ENCODE assay signal across 11 mouse cellular contexts in genomic region chr2:129179946-129180853, GRCm38 (mm10). TPM values are rescaled to one million over a fixed set of nuclear protein-coding genes. Genes with fewer than 3 reads are reported as not detected.
DNase-seq lines count a peak whose midpoint lies in the region; ATAC-seq and TF ChIP-seq lines count a peak whose summit lies in the region.
"Had no signal": no experiment of that assay in that cellular context is flagged by ENCODE, and none has a peak within 500 bp of the region (broad histone marks: within the 10 kb centered on the region; RNA-seq: fewer than 3 reads in every experiment).

No protein-coding gene starts in this region.

- no peak; the same call in 1 of the 2 replicates for ATAC-seq in monocyte, adult 5-6 weeks (replicated peaks; ENCODE audit: insufficient number of reproducible peaks, low FRiP score, low TSS enrichment, poor library complexity, severe bottlenecking)
- ATAC-seq: forebrain, embryonic 13.5 days had no signal

- no peak for TF ChIP-seq POLR2A in embryonic fibroblast, embryonic 13.5 days (IDR thresholded peaks at IDR 0.05; ENCODE audit: low read depth, low read length)

- H3K4me1 ChIP-seq in embryonic fibroblast, embryonic 13.5 days (ENCODE audit: control insufficient read depth, insufficient read depth, low read length) = peaks cover 11% of the 10 kb centered on the region
- H3K4me1 ChIP-seq: forebrain, embryonic 13.5 days; neural tube, embryonic 12.5 days had no signal

- H3K4me3 ChIP-seq in embryonic fibroblast, embryonic 13.5 days (ENCODE audit: insufficient read depth, low read length) = no peak overlapping the region
- H3K4me3 ChIP-seq: forebrain, embryonic 13.5 days; neural tube, embryonic 12.5 days had no signal

- peak; percentile 34 to 45 for DNase-seq in spleen, postnatal 36 days (ENCODE audit: low spot score in 2 of 2)
- DNase-seq in spleen, postnatal 14 days (ENCODE audit: low spot score in 2 of 2) = no peak
- DNase-seq in naive thymus-derived CD4-positive, alpha-beta T cell, adult 2 months (ENCODE audit: low read depth) = peak; percentile 87
- DNase-seq in yolk sac, embryonic 10.5 days (ENCODE audit: low spot score) = no peak
- no peak for DNase-seq in urinary bladder, postnatal 25 days (ENCODE audit: low spot score)
- no peak for DNase-seq in urinary bladder, postnatal 14 days (ENCODE audit: low spot score)
- DNase-seq: adrenal gland, adult 2 months had no signal

- no peak for TF ChIP-seq CTCF in embryonic fibroblast, embryonic 13.5 days (IDR thresholded peaks at IDR 0.05; ENCODE audit: borderline replicate concordance, insufficient read depth, low read length)

- H3K27ac ChIP-seq in embryonic fibroblast, embryonic 13.5 days (ENCODE audit: insufficient read depth, low read length) = peak overlapping the region; percentile 49; the same call in 1 of the 2 replicates
- H3K27ac ChIP-seq: forebrain, embryonic 13.5 days; neural tube, embryonic 12.5 days had no signal

RNA-seq across cellular contexts. Expression of gene Slc20a1, which starts 18.4 kb away (rescaled TPM):
- polyA plus RNA-seq in embryonic fibroblast, embryonic 13.5 days (2011; ENCODE audit: insufficient read length, low read depth, missing spikeins) = 141 and 186 TPM in 2 replicates
- total RNA-seq in monocyte, adult 5-6 weeks (2017) = 139 to 316 TPM (median 186 TPM) in 3 replicates

RNA-seq across cellular contexts. Expression of gene Chchd5, which starts 50.7 kb away (rescaled TPM):
- 15.2 and 18.2 TPM in 2 replicates for polyA plus RNA-seq in embryonic fibroblast, embryonic 13.5 days (2011; ENCODE audit: insufficient read length, low read depth, missing spikeins)
- total RNA-seq in monocyte, adult 5-6 weeks (2017) = 1.4 to 12.5 TPM (median 5.5 TPM) in 3 replicates

Comparison
In these comparisons a context has a peak if more than half of its experiments do, and no peak if none do; other contexts are left out.
1. DNase-seq: peak in spleen, postnatal 36 days (2 of 2) and naive thymus-derived CD4-positive, alpha-beta T cell, adult 2 months (single experiment); none in spleen, postnatal 14 days (0 of 2), yolk sac, embryonic 10.5 days (single experiment), urinary bladder, postnatal 25 days (single experiment) and urinary bladder, postnatal 14 days (single experiment).